Mouse (Mus musculus) lung, adult 2 months (tissue): Measurements from ENCODE around the gene Gm10392.

Source experiments
- CTCF ChIP-seq: fragments of 200-500 bp; IDR thresholded peaks from 2 replicates; pipeline ENCODE4 v1.5.1; 2011; ENCODE audit warnings: mild to moderate bottlenecking, low read length, control low read depth; ENCODE audit not compliant: insufficient read depth
- POLR2A ChIP-seq: fragments of 200-500 bp; IDR thresholded peaks from 2 replicates; pipeline ENCODE4 v1.6.1; 2011; ENCODE audit warnings: low read depth, mild to moderate bottlenecking, control low read depth, low read length, borderline replicate concordance; ENCODE audit errors: extremely low read depth

DNA sequence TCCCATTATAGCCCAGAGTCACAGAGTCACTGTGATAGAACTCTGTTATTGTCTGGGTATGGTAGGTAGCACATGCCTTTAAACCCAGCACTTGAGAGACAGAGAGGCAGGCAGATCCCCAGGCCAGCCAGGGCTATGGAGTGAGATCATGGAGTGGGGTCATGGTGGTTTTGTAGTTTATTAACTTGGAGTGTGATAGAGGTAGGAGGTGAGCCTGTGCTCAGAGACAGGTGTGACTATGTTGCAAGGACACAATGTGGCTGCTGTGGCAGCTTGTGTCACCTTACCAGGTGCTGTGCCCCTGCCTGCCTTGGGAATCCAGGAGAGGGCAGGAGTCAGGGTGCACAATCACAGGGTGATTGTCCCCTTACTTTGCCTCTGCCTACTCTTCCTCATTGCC lies 23.5 kb downstream of the Gm10392 start:
- no peak for TF ChIP-seq CTCF
- no peak for TF ChIP-seq POLR2A
